Mouse (Mus musculus) bone marrow macrophage, adult 2 months (primary cell): Measurements from ENCODE around the gene Serping1. TPM values are rescaled to one million over a fixed set of nuclear protein-coding genes. Genes with fewer than 3 reads are reported as not detected.

Experiments used
- H3K27ac ChIP-seq: 2 replicates; pipeline ENCODE4 v1.5.1; 2012; ENCODE audit warnings: low read depth, low read length; ENCODE audit not compliant: insufficient read depth
- H3K4me1 ChIP-seq: 2 replicates; pipeline ENCODE4 v1.6.1; 2012; ENCODE audit warnings: low read length; ENCODE audit not compliant: control insufficient read depth, insufficient read depth
- H3K4me3 ChIP-seq: 2 replicates; pipeline ENCODE4 v1.5.1; 2012; ENCODE audit warnings: mild to moderate bottlenecking, low read length, moderate library complexity; ENCODE audit not compliant: insufficient read depth
- CTCF ChIP-seq: IDR thresholded peaks from 2 replicates; pipeline ENCODE4 v1.5.1; 2012; ENCODE audit warnings: low read depth, mild to moderate bottlenecking, low read length, moderate library complexity
- POLR2A ChIP-seq: IDR thresholded peaks from 2 replicates; pipeline ENCODE4 v1.6.1; 2012; ENCODE audit warnings: mild to moderate bottlenecking, low read depth, low read length, borderline replicate concordance
- polyA plus RNA-seq: library from polyadenylated mRNA; stranded (reverse); fragments of >200 nt; gene quantifications from 2 replicates; pipeline ENCODE4 v1.2.4, GENCODE M21; 2012; ENCODE audit not compliant: missing spikeins, insufficient read depth, insufficient read length

Gene Serping1
- polyA plus RNA-seq, 1 experiment = 0.83 TPM

- TF ChIP-seq POLR2A (no peak), CTCF (no peak)
- H3K4me3 ChIP-seq = no peak overlapping the region
- no peak overlapping the region for H3K27ac ChIP-seq
- peaks cover 8% of the 10 kb centered on the region for H3K4me1 ChIP-seq
Observed at GRCm38 (mm10) chr2:84741841-84742450, 33.3 kb downstream of the Serping1 start.

GRCm38 (mm10) chr2:84740608-84741333, 34.5 kb downstream of the Serping1 start:
- H3K27ac ChIP-seq = no peak overlapping the region
- H3K4me3 ChIP-seq = no peak overlapping the region
- peaks cover 8% of the 10 kb centered on the region for H3K4me1 ChIP-seq
- TF ChIP-seq POLR2A (no peak), CTCF (no peak)

GRCm38 (mm10) chr2:84738271-84738911, 36.9 kb downstream of the Serping1 start:
- TF ChIP-seq CTCF (no peak), POLR2A (no peak)
- Histone ChIP-seq H3K4me3 (no peak overlapping the region), H3K27ac (no peak overlapping the region), H3K4me1 (peaks cover 18% of the 10 kb centered on the region)

- no peak for TF ChIP-seq POLR2A
- no peak for TF ChIP-seq CTCF
- Histone ChIP-seq H3K4me3 (no peak overlapping the region), H3K4me1 (peaks cover 20% of the 10 kb centered on the region), H3K27ac (no peak overlapping the region)
Observed at GRCm38 (mm10) chr2:84737451-84737925, 37.8 kb downstream of the Serping1 start.

GRCm38 (mm10) chr2:84736312-84737161, 38.7 kb downstream of the Serping1 start:
- Histone ChIP-seq H3K27ac (no peak overlapping the region), H3K4me1 (peaks cover 20% of the 10 kb centered on the region)

GRCm38 (mm10) chr2:84735346-84735920, 39.8 kb downstream of the Serping1 start:
- Histone ChIP-seq H3K4me1 (peaks cover 20% of the 10 kb centered on the region), H3K27ac (no peak overlapping the region), H3K4me3 (no peak overlapping the region)
- TF ChIP-seq POLR2A (no peak), CTCF (no peak)

More at GRCm38 (mm10) chr2:84736312-84737161, 38.7 kb downstream of the Serping1 start:
- H3K4me3 ChIP-seq = no peak overlapping the region
- TF ChIP-seq CTCF (no peak), POLR2A (no peak)

GRCm38 (mm10) chr2:84734919-84735318, 40.3 kb downstream of the Serping1 start:
- TF ChIP-seq POLR2A (no peak), CTCF (no peak)
- H3K4me1 ChIP-seq = peaks cover 20% of the 10 kb centered on the region
- no peak overlapping the region for H3K27ac ChIP-seq
- peak overlapping the region; percentile 41; the same call in 1 of the 2 replicates for H3K4me3 ChIP-seq

- H3K4me1 ChIP-seq = peaks cover 16% of the 10 kb centered on the region
- H3K27ac ChIP-seq = no peak overlapping the region
- H3K4me3 ChIP-seq = peak overlapping the region; percentile 41
- TF ChIP-seq POLR2A = no peak
- TF ChIP-seq CTCF = no peak
Observed at GRCm38 (mm10) chr2:84734351-84734864, 40.8 kb downstream of the Serping1 start.

GRCm38 (mm10) chr2:84733579-84734300, 41.5 kb downstream of the Serping1 start, which contains the start of gene Ypel4:
Ypel4 (plus strand) TSS chr2:84734058.
- peaks cover 13% of the 10 kb centered on the region for H3K4me1 ChIP-seq
- H3K4me3 ChIP-seq = peak within 1 kb of the TSS; percentile 41
- H3K27ac ChIP-seq = no peak within 1 kb of the TSS
- no peak for TF ChIP-seq CTCF
- no peak for TF ChIP-seq POLR2A
